Mouse (Mus musculus) ES-E14 (cell line): ENCODE measurements around the gene Kcnj11.

Source experiments
- CHD2 ChIP-seq: IDR thresholded peaks from 2 replicates; pipeline ENCODE4 v1.6.1; 2014; ENCODE audit warnings: mild to moderate bottlenecking, low read depth, low read length, inconsistent platforms
- MAFK ChIP-seq: IDR thresholded peaks from 2 replicates; pipeline ENCODE4 v1.6.1; 2014; ENCODE audit warnings: mild to moderate bottlenecking, low read depth, low read length, inconsistent platforms; ENCODE audit not compliant: insufficient read depth
- ZC3H11A ChIP-seq: IDR thresholded peaks from 2 replicates; pipeline ENCODE4 v1.6.1; 2012; ENCODE audit warnings: low read depth, mild to moderate bottlenecking, inconsistent platforms, low read length, borderline replicate concordance

DNA sequence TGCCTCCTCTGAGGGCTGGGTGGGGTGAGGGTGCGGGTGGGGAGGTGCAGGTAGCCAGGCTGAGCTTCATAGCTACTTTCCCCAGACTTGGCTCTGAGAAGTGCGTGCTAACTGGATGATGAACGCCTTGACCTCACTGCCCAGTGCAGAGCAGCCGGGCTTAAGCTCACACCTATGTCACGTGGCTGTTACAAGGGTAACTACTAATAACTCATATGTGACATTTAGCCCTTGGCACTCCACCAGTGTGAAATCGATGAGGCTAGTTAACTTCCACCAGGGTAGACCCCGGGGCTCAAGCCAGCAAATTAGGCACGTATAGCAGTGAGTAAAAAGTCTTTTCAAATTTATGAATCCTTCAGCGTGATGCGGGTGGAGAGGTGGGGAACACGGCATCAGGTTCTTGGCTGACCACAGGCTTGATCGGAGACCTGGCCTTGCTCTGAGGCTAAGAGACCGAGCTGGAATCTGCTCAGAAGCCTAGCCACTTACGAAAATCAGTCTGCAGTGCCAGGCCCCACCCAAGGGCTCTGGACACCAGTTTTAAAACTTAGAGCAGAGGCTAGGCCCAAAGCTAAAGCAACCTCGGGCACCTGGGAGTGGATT is 10.8 kb upstream of the Kcnj11 start:
- TF ChIP-seq CHD2 (no peak), MAFK (no peak), ZC3H11A (no peak)
